Mouse (Mus musculus) myocyte (in vitro differentiated cells): ENCODE data around the gene Telo2. TPM values are rescaled to one million over a fixed set of nuclear protein-coding genes. Genes with fewer than 3 reads are reported as not detected.
A peak's percentile ranks its signal among the peaks of the same experiment; 100 is the strongest.

ENCODE experiments used
- H3K27me3 ChIP-seq: one replicate; pipeline ENCODE4 v1.6.1; 2011; ENCODE audit not compliant: control insufficient read depth, insufficient read depth, insufficient read length
- H3K36me3 ChIP-seq: one replicate; pipeline ENCODE4 v1.6.1; 2011; ENCODE audit not compliant: control insufficient read depth, insufficient read depth
- H3K4me2 ChIP-seq: one replicate; pipeline ENCODE4 v1.6.1; 2011; ENCODE audit warnings: low read depth, control low read depth
- H3K4me3 ChIP-seq: one replicate; pipeline ENCODE4 v1.5.1; 2011; ENCODE audit warnings: mild to moderate bottlenecking, control low read depth, moderate library complexity
- H3K79me2 ChIP-seq: one replicate; pipeline ENCODE4 v1.6.1; 2011; ENCODE audit not compliant: control insufficient read depth, insufficient read depth
- H3ac ChIP-seq: one replicate; pipeline ENCODE4 v1.6.1; 2011; ENCODE audit not compliant: control insufficient read depth, insufficient read length
- CEBPB ChIP-seq: IDR thresholded peaks from 2 replicates; pipeline ENCODE4 v1.6.1; 2011; ENCODE audit warnings: mild to moderate bottlenecking, moderate library complexity; ENCODE audit not compliant: poor library complexity, insufficient read depth, severe bottlenecking
- E2F4 ChIP-seq: IDR thresholded peaks from one replicate; pipeline ENCODE4 v1.6.1; 2011; ENCODE audit warnings: mild to moderate bottlenecking, control low read depth, moderate library complexity; ENCODE audit not compliant: insufficient read depth
- MAX ChIP-seq: IDR thresholded peaks from one replicate; pipeline ENCODE4 v1.6.1; 2011; ENCODE audit warnings: low read depth, mild to moderate bottlenecking, control low read depth
- MYOD1 ChIP-seq, 3 experiments: IDR thresholded peaks; one replicate each; pipeline ENCODE4 v1.6.1; 2011; ENCODE audit warnings: control low read depth in 2 of 3, low read depth in 2 of 3, mild to moderate bottlenecking in 2 of 3, moderate library complexity in 1 of 3; ENCODE audit not compliant: insufficient read length in 2 of 3, control insufficient read depth in 1 of 3
- MYOG ChIP-seq, 3 experiments: IDR thresholded peaks; one replicate each; pipeline ENCODE4 v1.6.1; 2011; ENCODE audit warnings: control low read depth in 2 of 3, low read depth in 2 of 3, mild to moderate bottlenecking in 2 of 3; ENCODE audit not compliant: insufficient read length in 2 of 3, control insufficient read depth in 1 of 3, insufficient read depth in 1 of 3
- POLR2A ChIP-seq: IDR thresholded peaks from one replicate; pipeline ENCODE4 v1.6.1; 2011; ENCODE audit warnings: low read depth, mild to moderate bottlenecking, control low read depth, moderate library complexity; ENCODE audit not compliant: insufficient read length
- POLR2AphosphoS2 ChIP-seq: IDR thresholded peaks from one replicate; pipeline ENCODE4 v1.6.1; 2011; ENCODE audit warnings: low read depth, control low read depth; ENCODE audit not compliant: insufficient read length
- REST ChIP-seq: IDR thresholded peaks from one replicate; pipeline ENCODE4 v1.6.1; 2011; ENCODE audit warnings: mild to moderate bottlenecking, control low read depth, moderate library complexity; ENCODE audit not compliant: insufficient read depth, insufficient read length
- SRF ChIP-seq: IDR thresholded peaks from one replicate; pipeline ENCODE4 v1.6.1; 2011; ENCODE audit warnings: low read depth; ENCODE audit not compliant: control insufficient read depth, insufficient read length
- TCF12 ChIP-seq: IDR thresholded peaks from one replicate; pipeline ENCODE4 v1.6.1; 2011; ENCODE audit warnings: mild to moderate bottlenecking, control low read depth; ENCODE audit not compliant: poor library complexity, insufficient read depth, severe bottlenecking
- TCF3 ChIP-seq: IDR thresholded peaks from one replicate; pipeline ENCODE4 v1.6.1; 2011; ENCODE audit warnings: low read depth, control low read depth; ENCODE audit not compliant: insufficient read length
- USF1 ChIP-seq: IDR thresholded peaks from one replicate; pipeline ENCODE4 v1.6.1; 2011; ENCODE audit warnings: low read depth, mild to moderate bottlenecking, control low read depth, moderate library complexity
- polyA plus RNA-seq: library from polyadenylated mRNA; unstranded; fragments of >200 nt; fragmentation: generic; extraction: Trizol; gene quantifications from one replicate; pipeline ENCODE4 v1.2.1, GENCODE M21; 2012; ENCODE audit warnings: missing spikeins

Gene Telo2
- polyA plus RNA-seq: 14.4 TPM

DNA sequence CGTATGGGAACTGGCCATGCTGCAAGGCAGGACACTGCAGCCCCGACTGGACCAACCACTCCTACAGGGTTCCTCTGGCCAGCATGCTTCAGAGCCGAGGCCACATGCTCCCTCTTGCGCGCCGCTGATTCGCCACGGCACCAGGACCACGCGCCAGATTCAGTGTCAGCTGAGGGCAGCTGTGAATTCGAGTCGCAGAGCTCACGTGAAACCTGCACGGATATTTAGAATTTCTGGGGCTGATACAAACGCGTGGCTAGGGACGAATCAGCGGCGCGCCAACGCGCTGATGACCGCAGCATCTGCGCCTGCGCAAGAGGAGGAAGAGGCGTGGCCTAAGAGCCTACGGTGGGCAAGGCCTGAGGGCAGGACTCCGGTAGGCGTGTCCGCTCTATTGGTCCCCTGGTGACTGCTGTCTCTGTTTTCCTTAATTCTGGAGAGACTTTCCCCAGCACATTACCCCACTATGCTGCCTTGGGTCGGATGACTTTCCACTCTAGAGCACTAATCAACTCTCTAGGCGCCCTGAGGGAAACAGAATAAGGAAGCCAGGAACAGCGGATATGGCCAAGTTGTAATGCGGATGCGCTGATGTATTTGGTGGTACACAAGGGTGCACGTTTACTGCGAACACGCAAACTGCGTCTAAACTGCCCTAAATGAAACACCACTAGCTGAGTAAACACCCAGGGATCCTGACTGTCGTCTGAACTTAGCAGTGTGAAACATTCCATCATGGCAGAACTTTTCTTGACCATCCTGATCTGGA is at the start of gene Telo2:
Gene Telo2, minus strand, starts transcription at position 304 of the 769 bp plus-strand sequence.
- no peak for TF ChIP-seq REST
- peak in 2 of 3 experiments; percentile 47 to 60 for TF ChIP-seq MYOD1 (IDR thresholded peaks at IDR 0.05; ENCODE audit: control insufficient read depth in 1 of 3, insufficient read length in 2 of 3, low read depth in 2 of 3)
- TF ChIP-seq POLR2AphosphoS2: peak; percentile 12
- TF ChIP-seq USF1: peak; percentile 58
- TF ChIP-seq E2F4: no peak
- peak; percentile 2 to 64 (median 63) for TF ChIP-seq MYOG (IDR thresholded peaks at IDR 0.05; ENCODE audit: control insufficient read depth in 1 of 3, insufficient read depth in 1 of 3, insufficient read length in 2 of 3, low read depth in 2 of 3)
- peak; percentile 88 for TF ChIP-seq MAX
- no peak for TF ChIP-seq TCF12
- TF ChIP-seq POLR2A: peak; percentile 82
- Histone ChIP-seq H3K4me2 (peak within 1 kb of the TSS; percentile 98), H3ac (peak within 1 kb of the TSS; percentile 20), H3K4me3 (peak within 1 kb of the TSS; percentile 61), H3K79me2 (peaks cover 7% of the 10 kb centered on the region), H3K36me3 (no peaks in the 10 kb centered on the region), H3K27me3 (peaks cover 4% of the 10 kb centered on the region)

DNA sequence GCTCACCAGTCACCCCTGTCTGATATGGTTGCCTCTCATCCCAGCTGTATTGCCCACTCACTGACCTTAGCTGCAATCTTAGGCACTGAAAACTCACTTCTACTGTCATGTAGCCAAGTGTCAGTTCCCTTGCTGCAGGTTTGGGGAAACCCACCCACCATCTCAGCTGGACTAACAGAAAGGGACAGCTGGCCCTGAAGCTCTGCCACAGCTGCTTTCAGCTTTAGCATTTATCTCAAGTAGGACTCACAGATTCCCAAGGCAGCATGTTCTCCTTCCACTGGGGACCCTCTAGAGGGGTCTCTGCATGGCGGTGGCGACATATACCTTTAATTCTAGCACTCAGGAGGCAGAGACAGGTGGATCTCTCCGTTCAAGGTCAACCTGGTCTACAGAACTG is 49.0 kb upstream of the Telo2 start:
- H3K79me2 ChIP-seq: no peaks in the 10 kb centered on the region
- no peaks in the 10 kb centered on the region for H3K27me3 ChIP-seq
- no peak overlapping the region for H3ac ChIP-seq
- no peak overlapping the region for H3K4me3 ChIP-seq
- H3K4me2 ChIP-seq: no peak overlapping the region
- H3K36me3 ChIP-seq: no peaks in the 10 kb centered on the region
- TF ChIP-seq MYOD1 (IDR thresholded peaks at IDR 0.05; ENCODE audit: control insufficient read depth in 1 of 3, insufficient read length in 2 of 3, low read depth in 2 of 3): peak in 2 of 3 experiments; percentile 51 to 64
- no peak for TF ChIP-seq MYOG (IDR thresholded peaks at IDR 0.05; ENCODE audit: control insufficient read depth in 1 of 3, insufficient read depth in 1 of 3, insufficient read length in 2 of 3, low read depth in 2 of 3)

DNA sequence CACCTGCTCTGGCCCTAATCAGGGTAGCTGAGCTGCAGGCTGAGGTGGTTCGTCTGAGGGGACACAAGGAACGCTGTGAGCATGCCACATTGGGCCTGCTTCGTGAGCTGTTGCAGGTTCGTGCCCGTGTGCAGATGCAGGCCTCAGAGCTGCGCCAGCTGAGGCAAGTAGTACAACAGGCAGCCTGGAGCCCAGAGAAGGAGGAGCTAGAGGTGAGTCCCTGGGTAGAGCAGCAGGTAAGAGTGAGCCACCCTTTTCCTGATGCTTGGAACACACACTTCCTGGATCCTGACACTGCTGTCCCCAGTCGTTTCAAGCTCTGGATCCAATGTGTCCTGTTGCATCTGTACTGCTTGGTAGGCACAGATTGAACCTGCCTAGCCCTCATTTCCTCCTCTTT is 47.6 kb upstream of the Telo2 start:
- no peaks in the 10 kb centered on the region for H3K79me2 ChIP-seq
- no peaks in the 10 kb centered on the region for H3K36me3 ChIP-seq

DNA sequence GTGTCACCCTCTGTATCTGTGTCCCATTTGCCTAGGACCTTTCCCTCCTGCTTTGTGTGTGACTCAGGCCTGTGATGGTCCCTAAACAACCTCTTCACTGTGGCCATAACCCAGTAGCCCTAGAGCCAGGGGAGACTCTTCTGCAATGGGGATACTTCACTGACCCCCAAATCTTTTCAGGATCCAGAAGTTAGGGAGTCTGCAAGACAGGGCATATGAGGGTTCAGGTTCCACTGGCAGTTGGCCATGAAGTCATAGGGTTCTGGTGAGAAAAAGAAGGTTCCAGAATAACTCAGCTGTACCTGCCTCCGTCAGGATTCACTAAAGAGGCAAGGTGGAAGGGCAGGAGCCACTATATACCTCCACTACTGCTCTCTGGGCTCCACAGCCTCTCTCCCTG is 46.4 kb upstream of the Telo2 start, which contains the start of gene Ccdc154:
Gene Ccdc154, plus strand, starts transcription at position 301 of the 400 bp plus-strand sequence.
- Histone ChIP-seq H3ac (no peak within 1 kb of the TSS), H3K4me2 (no peak within 1 kb of the TSS), H3K27me3 (no peaks in the 10 kb centered on the region), H3K36me3 (no peaks in the 10 kb centered on the region), H3K4me3 (no peak within 1 kb of the TSS), H3K79me2 (no peaks in the 10 kb centered on the region)
- TF ChIP-seq SRF (no peak), E2F4 (no peak), POLR2A (no peak), USF1 (no peak), MYOD1 (IDR thresholded peaks at IDR 0.05; ENCODE audit: control insufficient read depth in 1 of 3, insufficient read length in 2 of 3, low read depth in 2 of 3) (no peak), MYOG (IDR thresholded peaks at IDR 0.05; ENCODE audit: control insufficient read depth in 1 of 3, insufficient read depth in 1 of 3, insufficient read length in 2 of 3, low read depth in 2 of 3) (no peak), MAX (no peak), REST (no peak), TCF3 (no peak), CEBPB (no peak), TCF12 (no peak), POLR2AphosphoS2 (no peak)

More for the DNA sequence above, 47.6 kb upstream of the Telo2 start:
- no peaks in the 10 kb centered on the region for H3K27me3 ChIP-seq
- no peak overlapping the region for H3K4me2 ChIP-seq
- H3ac ChIP-seq: no peak overlapping the region
- H3K4me3 ChIP-seq: no peak overlapping the region
- TF ChIP-seq POLR2AphosphoS2: peak; percentile 69
- no peak for TF ChIP-seq SRF
- TF ChIP-seq MYOD1 (IDR thresholded peaks at IDR 0.05; ENCODE audit: control insufficient read depth in 1 of 3, insufficient read length in 2 of 3, low read depth in 2 of 3): no peak

DNA sequence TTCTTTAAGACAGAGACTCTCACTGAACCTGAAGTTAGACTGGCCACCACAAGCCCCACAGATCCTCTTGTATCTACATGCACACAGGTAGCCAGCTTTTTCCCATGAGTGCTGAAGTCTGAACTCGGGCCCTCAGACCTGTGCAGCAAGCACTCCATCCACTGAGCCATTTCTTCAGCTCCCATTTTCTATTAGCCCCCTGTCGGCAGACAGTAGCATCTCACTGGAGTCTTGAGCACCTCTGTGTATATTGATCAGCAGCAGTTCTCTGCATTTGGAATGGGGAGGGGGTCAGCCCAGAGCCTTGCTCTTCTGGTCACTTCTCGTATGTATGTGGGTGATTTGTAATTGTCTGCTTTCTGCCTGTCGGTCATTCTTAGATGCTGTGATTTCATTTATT is 24.2 kb upstream of the Telo2 start:
- TF ChIP-seq USF1: no peak
- TF ChIP-seq MYOD1 (IDR thresholded peaks at IDR 0.05; ENCODE audit: control insufficient read depth in 1 of 3, insufficient read length in 2 of 3, low read depth in 2 of 3): no peak
- TF ChIP-seq SRF: no peak
- no peak for TF ChIP-seq REST
- no peak for TF ChIP-seq E2F4
- TF ChIP-seq MYOG (IDR thresholded peaks at IDR 0.05; ENCODE audit: control insufficient read depth in 1 of 3, insufficient read depth in 1 of 3, insufficient read length in 2 of 3, low read depth in 2 of 3): no peak
- TF ChIP-seq POLR2A: no peak
- no peak for TF ChIP-seq TCF3
- TF ChIP-seq CEBPB: no peak
- TF ChIP-seq TCF12: no peak
- TF ChIP-seq POLR2AphosphoS2: no peak
- no peak for TF ChIP-seq MAX
- H3K36me3 ChIP-seq: no peaks in the 10 kb centered on the region
- no peak overlapping the region for H3ac ChIP-seq
- H3K79me2 ChIP-seq: peaks cover 21% of the 10 kb centered on the region
- no peak overlapping the region for H3K4me3 ChIP-seq
- H3K27me3 ChIP-seq: no peaks in the 10 kb centered on the region
- no peak overlapping the region for H3K4me2 ChIP-seq
